25 mouse cellular contexts compared by ENCODE assay signal in genomic region chr12:83830424-83830823, GRCm38 (mm10).
A peak's percentile ranks its signal among the peaks of the same experiment; 100 is the strongest.
DNase-seq lines count a peak whose midpoint lies in the region; ATAC-seq and TF ChIP-seq lines count a peak whose summit lies in the region.
"Had no signal": no experiment of that assay in that cellular context is flagged by ENCODE, and none has a peak within 500 bp of the region (broad histone marks: within the 10 kb centered on the region; RNA-seq: fewer than 3 reads in every experiment).

No protein-coding gene starts in this region.

- no peaks in the 10 kb centered on the region for H3K27me3 ChIP-seq in liver, embryonic 11.5 days (replicated peaks; ENCODE audit: control insufficient read depth, insufficient read depth, low read length)
- no peaks in the 10 kb centered on the region for H3K27me3 ChIP-seq in midbrain, embryonic 11.5 days (ENCODE audit: control insufficient read depth, insufficient read depth, low read length)
- H3K27me3 ChIP-seq in midbrain, embryonic 15.5 days (replicated peaks), result no peaks in the 10 kb centered on the region
- H3K27me3 ChIP-seq in liver, embryonic 14.5 days (ENCODE audit: control insufficient read depth, insufficient read depth, low read length), result no peaks in the 10 kb centered on the region
- H3K27me3 ChIP-seq: CH12.LX; embryonic facial prominence, embryonic 12.5 days; forebrain, embryonic 13.5 days; forebrain, embryonic 15.5 days had no signal

- DNase-seq in liver, result peak; percentile 21
- no peak for DNase-seq in liver, embryonic 11.5 days (ENCODE audit: low spot score)
- DNase-seq in midbrain, embryonic 11.5 days (ENCODE audit: low spot score, missing footprints), result peak; percentile 49
- peak; percentile 52 for DNase-seq in c-Kit-positive CD71-positive TER-119-positive erythroid progenitor cells, embryonic 14.5 days (ENCODE audit: low spot score)
- peak; percentile 9 to 29 (median 26) for DNase-seq in liver, embryonic 14.5 days (ENCODE audit: low read depth in 3 of 3, low spot score in 3 of 3)
- DNase-seq in layer of hippocampus, adult 18-20 months (ENCODE audit: low spot score in 2 of 2), result no peak
- no peak for DNase-seq in Muller cell, postnatal 12 days (ENCODE audit: inconsistent ontology term)
- DNase-seq: adrenal gland, adult 2 months; adrenal gland, postnatal 10 days; adrenal gland, postnatal 25 days; B cell, adult 2 months; cerebellum, adult 11-12 months; cerebellum, adult 2 months; cerebellum, adult 9-10 months; cerebellum, postnatal 10 days; cerebellum, postnatal 25 days; forebrain, postnatal 0 days had no signal

- no peak for TF ChIP-seq CTCF in liver, embryonic 14.5 days (IDR thresholded peaks at IDR 0.05; ENCODE audit: low read depth)

- H3K9ac ChIP-seq in liver, embryonic 11.5 days (ENCODE audit: low read depth, low read length), result no peak overlapping the region
- no peak overlapping the region for H3K9ac ChIP-seq in midbrain, embryonic 11.5 days (ENCODE audit: low read length)
- H3K9ac ChIP-seq in midbrain, embryonic 15.5 days, result no peak overlapping the region
- H3K9ac ChIP-seq in liver, embryonic 14.5 days (replicated peaks), result no peak overlapping the region
- H3K9ac ChIP-seq: embryonic facial prominence, embryonic 12.5 days; forebrain, embryonic 13.5 days; forebrain, embryonic 15.5 days; forebrain, postnatal 0 days had no signal

- no peak for ATAC-seq in liver, embryonic 11.5 days (replicated peaks; ENCODE audit: low FRiP score)
- ATAC-seq in midbrain, embryonic 11.5 days (ENCODE audit: low FRiP score), result no peak
- ATAC-seq in midbrain, embryonic 15.5 days (replicated peaks), result no peak
- ATAC-seq in liver, embryonic 14.5 days (ENCODE audit: insufficient read depth), result no peak; the same call in 1 of the 2 replicates
- ATAC-seq: CD4-positive, CD25-positive, alpha-beta regulatory T cell, adult 4 months; forebrain, embryonic 13.5 days; forebrain, embryonic 15.5 days; forebrain, postnatal 0 days had no signal

- no peak for TF ChIP-seq EP300 in liver, embryonic 14.5 days (IDR thresholded peaks at IDR 0.05; ENCODE audit: low read depth)

- no peak overlapping the region for H3K4me3 ChIP-seq in liver, embryonic 11.5 days (ENCODE audit: low read depth, low read length)
- no peak overlapping the region for H3K4me3 ChIP-seq in midbrain, embryonic 11.5 days (ENCODE audit: low read depth, low read length)
- H3K4me3 ChIP-seq in midbrain, embryonic 15.5 days, result no peak overlapping the region
- no peak overlapping the region for H3K4me3 ChIP-seq in liver, embryonic 14.5 days (ENCODE audit: insufficient read depth in 1 of 2, low read depth in 2 of 2, low read length in 2 of 2)
- H3K4me3 ChIP-seq: embryonic facial prominence, embryonic 10.5 days; embryonic facial prominence, embryonic 12.5 days; forebrain, embryonic 13.5 days; forebrain, embryonic 15.5 days had no signal

- H3K27ac ChIP-seq in liver, embryonic 11.5 days (ENCODE audit: low read depth, low read length), result no peak overlapping the region
- H3K27ac ChIP-seq in midbrain, embryonic 11.5 days (ENCODE audit: low read depth, low read length), result no peak overlapping the region
- no peak overlapping the region for H3K27ac ChIP-seq in midbrain, embryonic 15.5 days
- H3K27ac ChIP-seq in liver, embryonic 14.5 days, result no peak overlapping the region
- H3K27ac ChIP-seq: embryonic facial prominence, embryonic 10.5 days; embryonic facial prominence, embryonic 12.5 days; forebrain, embryonic 13.5 days; forebrain, embryonic 15.5 days had no signal

- WGBS in liver, embryonic 11.5 days, result 72% methylated on average over 3 of the region's 3 CpGs
- 87% methylated on average over 3 of the region's 3 CpGs for WGBS in midbrain, embryonic 11.5 days
- WGBS in midbrain, embryonic 15.5 days, result 84% methylated on average over 3 of the region's 3 CpGs
- WGBS in liver, embryonic 14.5 days (ENCODE audit: insufficient replicate concordance), result 39% methylated on average over 3 of the region's 3 CpGs

- peaks cover 9% of the 10 kb centered on the region; the same call in 1 of the 2 replicates for H3K36me3 ChIP-seq in liver, embryonic 11.5 days (ENCODE audit: control insufficient read depth, insufficient read depth, low read length)
- H3K36me3 ChIP-seq in midbrain, embryonic 11.5 days (ENCODE audit: control insufficient read depth, insufficient read depth, low read length), result peaks cover 6% of the 10 kb centered on the region
- H3K36me3 ChIP-seq in midbrain, embryonic 15.5 days (replicated peaks), result no peaks in the 10 kb centered on the region
- no peaks in the 10 kb centered on the region; the same call in none of the 2 replicates for H3K36me3 ChIP-seq in liver, embryonic 14.5 days (replicated peaks; ENCODE audit: control insufficient read depth, insufficient read depth, low read depth)

- H3K4me1 ChIP-seq in liver, embryonic 11.5 days (replicated peaks; ENCODE audit: control insufficient read depth, insufficient read depth, low read length), result no peaks in the 10 kb centered on the region
- no peaks in the 10 kb centered on the region for H3K4me1 ChIP-seq in midbrain, embryonic 11.5 days (ENCODE audit: control insufficient read depth, insufficient read depth, low read length)
- H3K4me1 ChIP-seq in midbrain, embryonic 15.5 days, result no peaks in the 10 kb centered on the region
- peaks cover 0 to 2% of the 10 kb centered on the region in 2 experiments; a peak in 1 of 4 replicates for H3K4me1 ChIP-seq in liver, embryonic 14.5 days (replicated peaks; ENCODE audit: control insufficient read depth in 2 of 2, insufficient read depth in 2 of 2, low read length in 1 of 2)
- H3K4me1 ChIP-seq: embryonic facial prominence, embryonic 10.5 days; embryonic facial prominence, embryonic 12.5 days; forebrain, embryonic 13.5 days; forebrain, embryonic 15.5 days had no signal

- no peaks in the 10 kb centered on the region for H3K9me3 ChIP-seq in liver, embryonic 11.5 days (ENCODE audit: control insufficient read depth, low read length)
- H3K9me3 ChIP-seq in midbrain, embryonic 11.5 days (ENCODE audit: control insufficient read depth, low read length), result no peaks in the 10 kb centered on the region
- H3K9me3 ChIP-seq in midbrain, embryonic 15.5 days, result no peaks in the 10 kb centered on the region
- no peaks in the 10 kb centered on the region for H3K9me3 ChIP-seq in liver, embryonic 14.5 days (ENCODE audit: control insufficient read depth, low read length)
- H3K9me3 ChIP-seq: embryonic facial prominence, embryonic 10.5 days; embryonic facial prominence, embryonic 12.5 days; forebrain, embryonic 13.5 days; forebrain, embryonic 15.5 days; G1E had no signal

- H3K4me2 ChIP-seq in liver, embryonic 11.5 days, result no peak overlapping the region
- no peak overlapping the region for H3K4me2 ChIP-seq in midbrain, embryonic 11.5 days
- no peak overlapping the region for H3K4me2 ChIP-seq in midbrain, embryonic 15.5 days
- H3K4me2 ChIP-seq in liver, embryonic 14.5 days (ENCODE audit: low read depth), result no peak overlapping the region
- H3K4me2 ChIP-seq: embryonic facial prominence, embryonic 12.5 days; forebrain, embryonic 13.5 days; forebrain, embryonic 15.5 days had no signal

Comparison
In these comparisons a context has a peak if more than half of its experiments do, and no peak if none do; other contexts are left out.
1. DNase-seq: peak in liver (single experiment), midbrain, embryonic 11.5 days (single experiment), c-Kit-positive CD71-positive TER-119-positive erythroid progenitor cells, embryonic 14.5 days (single experiment) and liver, embryonic 14.5 days (3 of 3); none in liver, embryonic 11.5 days (single experiment), layer of hippocampus, adult 18-20 months (0 of 2) and Muller cell, postnatal 12 days (single experiment).